Mouse (Mus musculus): ENCODE measurements around the gene Gm21789.
"Not testable (repeated sequence)": the region's sequence is repeated elsewhere in the genome, so short reads cannot be mapped to it uniquely, and the experiment has no call there.

The Gm21789 gene

DNA sequence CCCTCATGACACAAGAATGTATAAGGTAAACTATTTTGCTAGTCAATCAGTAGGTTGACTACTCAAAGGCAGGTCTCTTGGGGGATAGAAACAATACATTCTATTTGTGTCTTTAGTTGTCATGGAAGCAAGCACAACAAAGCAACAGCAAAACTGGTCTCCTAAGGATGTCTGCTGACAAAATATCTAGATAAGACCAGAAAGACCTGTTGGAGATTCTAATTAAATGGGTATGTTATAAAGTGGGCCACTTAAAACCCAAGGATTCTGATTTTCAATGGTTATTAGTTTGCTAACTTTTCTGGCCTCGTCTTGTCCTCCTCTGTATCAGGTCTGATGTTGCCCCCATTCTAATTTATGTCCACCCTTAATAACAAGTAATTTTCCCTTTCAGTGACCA, at the start of gene Gm21789:
TSS of gene Gm21789 (plus strand) at position 301 of the 400 bp plus-strand sequence.
- DNase-seq (ENCODE audit: low read depth, low spot score) = not testable (repeated sequence)

DNA sequence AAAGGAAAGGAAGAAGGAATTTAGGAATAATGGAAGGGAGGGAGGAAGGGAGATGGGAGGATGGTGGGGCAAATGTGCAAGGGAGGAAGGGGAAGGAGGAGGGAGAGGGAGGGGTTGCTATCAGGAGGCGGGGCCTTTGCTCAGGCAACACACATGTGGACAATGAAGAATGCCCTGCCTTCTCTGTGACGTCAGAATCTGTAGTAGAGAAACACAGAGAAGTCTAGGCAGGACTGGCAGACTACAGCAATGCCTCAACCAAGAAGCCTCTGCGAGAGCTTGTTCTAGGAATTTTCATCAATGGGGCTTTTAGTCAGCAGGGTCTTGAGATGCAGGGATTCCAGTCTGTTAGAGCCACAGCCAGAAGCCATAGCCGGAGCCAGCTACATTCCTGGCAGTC, 47.2 kb upstream of the Gm21789 start, which contains the start of gene Btbd35f30:
TSS of gene Btbd35f30 (plus strand) at position 301 of the 400 bp plus-strand sequence.
- DNase-seq (ENCODE audit: low read depth, low spot score) = not testable (repeated sequence)

DNA sequence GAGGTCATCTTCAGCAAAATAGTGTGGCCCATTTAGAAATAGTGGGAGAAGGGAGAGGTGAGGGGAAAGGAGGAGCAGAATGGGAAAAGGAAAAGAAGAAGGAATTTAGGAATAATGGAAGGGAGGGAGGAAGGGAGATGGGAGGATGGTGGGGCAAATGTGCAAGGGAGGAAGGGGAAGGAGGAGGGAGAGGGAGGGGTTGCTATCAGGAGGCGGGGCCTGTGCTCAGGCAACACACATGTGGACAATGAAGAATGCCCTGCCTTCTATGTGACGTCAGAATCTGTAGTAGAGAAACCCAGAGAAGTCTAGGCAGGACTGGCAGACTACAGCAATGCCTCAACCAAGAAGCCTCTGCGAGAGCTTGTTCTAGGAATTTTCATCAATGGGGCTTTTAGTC, 32.0 kb downstream of the Gm21789 start, which contains the start of gene Btbd35f5:
TSS of gene Btbd35f5 (plus strand) at position 301 of the 400 bp plus-strand sequence.
- not testable (repeated sequence) for DNase-seq (ENCODE audit: low read depth, low spot score)
